Mouse (Mus musculus): ENCODE measurements around the gene Sapcd1. TPM values are rescaled to one million over a fixed set of nuclear protein-coding genes. Genes with fewer than 3 reads are reported as not detected.
"Not testable (repeated sequence)": the region's sequence is repeated elsewhere in the genome, so short reads cannot be mapped to it uniquely, and the experiment has no call there.

Gene Sapcd1
- total RNA-seq, 2 experiments from 2014 or later = 1.4 TPM; not detected in 1

DNA sequence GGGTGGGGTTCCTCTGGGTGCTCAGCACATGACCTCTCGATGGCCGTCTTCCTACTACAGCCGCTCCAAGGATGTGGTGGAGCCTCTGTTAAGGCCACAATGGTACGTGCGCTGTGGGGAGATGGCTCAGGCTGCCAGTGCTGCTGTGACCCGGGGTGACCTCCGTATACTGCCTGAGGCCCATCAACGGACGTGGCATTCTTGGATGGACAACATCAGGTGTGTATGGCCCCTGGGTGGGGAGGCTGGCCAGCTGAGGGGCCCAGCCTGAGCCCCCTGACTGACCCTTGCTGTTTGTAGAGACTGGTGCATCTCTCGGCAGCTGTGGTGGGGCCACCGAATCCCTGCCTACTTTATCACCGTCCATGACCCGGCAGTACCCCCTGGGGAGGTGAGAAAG is 15.4 kb downstream of the Sapcd1 start:
- no peak for DNase-seq (ENCODE audit: low spot score in 2 of 2)

DNA sequence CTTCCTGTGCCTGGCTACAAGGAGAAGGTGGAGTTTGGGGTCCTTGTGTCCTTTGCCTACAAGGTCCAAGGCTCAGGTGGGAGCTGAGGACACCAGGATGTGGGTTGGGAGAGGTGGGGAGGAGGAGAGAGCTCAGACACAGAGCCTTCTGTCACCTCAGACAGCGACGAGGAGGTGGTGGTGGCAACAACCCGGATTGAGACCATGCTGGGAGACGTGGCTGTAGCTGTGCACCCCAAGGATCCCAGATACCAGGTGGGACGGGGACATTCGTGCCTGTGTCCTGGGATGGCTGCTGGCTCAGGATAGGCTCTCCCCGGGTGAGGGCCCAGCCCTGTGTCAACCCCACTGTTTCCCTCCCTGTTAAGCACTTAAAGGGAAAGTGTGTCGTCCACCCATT is 16.4 kb downstream of the Sapcd1 start:
- DNase-seq (ENCODE audit: low spot score in 2 of 2) = no peak

DNA sequence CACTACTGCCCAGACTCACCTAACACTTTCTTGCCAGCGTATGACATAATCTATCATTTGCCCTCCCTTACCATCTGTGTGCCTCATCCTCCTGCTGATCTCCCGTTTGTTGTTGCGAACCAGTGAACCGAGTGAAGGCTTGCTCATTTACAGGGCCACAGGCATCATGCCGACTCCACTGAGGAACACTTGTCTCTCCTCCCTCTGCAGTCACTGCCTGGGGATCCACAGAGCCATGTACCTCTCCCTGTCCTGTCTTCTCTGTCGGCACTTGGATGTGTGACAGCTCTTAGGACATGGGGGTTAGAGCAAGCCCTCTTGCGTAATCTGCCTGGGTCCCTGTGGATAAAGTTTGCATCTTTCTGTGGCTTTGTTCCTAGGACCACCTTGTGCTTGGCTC is 18.2 kb downstream of the Sapcd1 start:
- no peak for DNase-seq (ENCODE audit: low spot score in 2 of 2)

DNA sequence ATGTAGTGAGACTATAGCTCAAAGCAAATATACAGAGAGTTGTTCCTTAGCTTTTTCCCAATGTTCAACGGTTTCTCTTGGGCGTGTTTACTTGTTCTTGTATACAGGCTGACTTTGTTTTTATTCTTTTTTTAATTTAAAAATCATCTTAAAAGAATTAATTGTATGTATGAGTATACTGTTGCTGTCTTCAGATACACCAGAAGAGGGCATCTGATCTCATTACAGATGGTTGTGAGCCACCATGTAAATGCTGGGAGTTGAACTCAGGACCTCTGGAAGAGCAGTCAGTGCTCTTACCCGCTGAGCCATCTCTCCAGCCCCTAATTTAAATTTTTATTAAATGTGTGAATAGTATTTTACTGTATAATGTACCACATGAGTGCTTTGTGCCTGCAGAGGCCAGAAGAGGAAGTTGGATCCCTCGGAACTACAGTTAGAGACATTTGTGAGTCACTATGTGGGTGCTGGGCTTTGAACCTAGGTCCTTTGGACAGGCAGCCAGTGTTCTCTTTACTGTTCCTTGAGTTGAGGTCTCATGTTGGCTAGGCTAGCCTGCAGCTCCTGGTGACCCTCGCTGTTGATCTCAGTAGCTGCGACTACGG is 20.3 kb downstream of the Sapcd1 start:
- DNase-seq (ENCODE audit: low spot score in 2 of 2) = no peak

DNA sequence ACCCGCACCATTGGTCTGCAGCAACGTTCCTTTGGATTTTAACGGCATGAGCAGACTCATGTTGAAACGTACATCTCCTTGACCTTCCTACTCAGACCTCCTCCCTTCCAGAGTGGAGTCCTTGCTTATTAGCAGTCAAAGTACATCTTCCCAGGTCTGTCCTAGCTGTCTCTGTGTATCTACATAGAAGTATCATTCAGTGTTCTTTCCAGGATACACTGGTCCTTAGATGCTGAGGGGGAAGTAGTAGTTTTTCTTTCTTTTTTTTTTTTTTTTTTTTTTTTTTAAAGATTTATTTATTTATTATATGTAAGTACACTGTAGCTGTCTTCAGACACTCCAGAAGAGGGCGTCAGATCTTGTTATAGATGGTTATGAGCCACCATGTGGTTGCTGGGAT is 21.9 kb downstream of the Sapcd1 start:
- not testable (repeated sequence) for DNase-seq (ENCODE audit: low spot score in 2 of 2)

DNA sequence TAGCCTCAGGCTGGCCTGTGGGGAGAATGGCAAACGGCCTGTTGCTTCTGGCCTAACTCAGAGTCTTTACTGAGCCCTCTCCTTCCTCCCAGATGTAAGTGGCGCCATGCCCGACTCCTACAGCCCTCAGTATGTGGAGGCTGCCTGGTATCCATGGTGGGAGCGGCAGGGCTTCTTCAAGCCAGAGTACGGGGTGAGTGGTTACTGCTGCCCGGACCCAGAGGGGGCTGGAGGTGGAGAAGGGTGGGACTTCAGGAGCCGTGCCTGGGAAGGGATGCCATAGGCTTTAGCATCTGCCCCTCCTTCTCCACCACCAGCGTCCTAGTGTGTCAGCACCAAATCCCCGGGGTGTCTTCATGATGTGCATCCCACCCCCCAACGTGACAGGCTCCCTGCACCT is 22.7 kb downstream of the Sapcd1 start:
- DNase-seq (ENCODE audit: low spot score in 2 of 2) = no peak

DNA sequence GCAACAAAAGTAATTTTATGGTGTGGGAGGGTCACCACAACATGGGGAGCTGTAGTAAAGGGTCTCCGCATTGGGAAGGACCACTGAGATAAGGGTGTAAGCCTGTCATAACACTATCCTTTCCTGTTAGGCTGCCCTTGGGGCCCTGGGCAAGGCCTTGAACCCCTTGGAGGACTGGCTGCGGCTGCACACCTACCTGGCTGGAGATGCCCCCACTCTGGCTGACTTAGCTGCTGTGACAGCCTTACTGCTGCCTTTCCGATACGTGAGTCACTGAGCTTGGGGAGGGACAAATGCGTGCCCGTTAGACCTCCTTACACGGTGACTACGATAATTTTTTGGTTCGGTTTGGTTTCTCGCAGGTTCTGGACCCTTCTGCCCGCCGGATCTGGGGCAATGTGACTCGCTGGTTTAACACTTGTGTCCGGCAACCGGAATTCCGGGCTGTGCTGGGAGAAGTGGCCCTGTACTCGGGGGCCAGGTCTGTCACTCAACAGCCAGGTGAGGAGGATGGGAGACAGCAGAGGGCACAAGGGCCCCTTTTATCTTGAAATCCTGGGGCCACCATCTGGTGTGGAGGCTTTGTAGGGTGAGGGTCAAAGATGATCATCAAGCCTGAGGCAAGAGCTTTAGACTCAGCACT is 23.6 kb downstream of the Sapcd1 start:
- no peak for DNase-seq (ENCODE audit: low spot score in 2 of 2)

DNA sequence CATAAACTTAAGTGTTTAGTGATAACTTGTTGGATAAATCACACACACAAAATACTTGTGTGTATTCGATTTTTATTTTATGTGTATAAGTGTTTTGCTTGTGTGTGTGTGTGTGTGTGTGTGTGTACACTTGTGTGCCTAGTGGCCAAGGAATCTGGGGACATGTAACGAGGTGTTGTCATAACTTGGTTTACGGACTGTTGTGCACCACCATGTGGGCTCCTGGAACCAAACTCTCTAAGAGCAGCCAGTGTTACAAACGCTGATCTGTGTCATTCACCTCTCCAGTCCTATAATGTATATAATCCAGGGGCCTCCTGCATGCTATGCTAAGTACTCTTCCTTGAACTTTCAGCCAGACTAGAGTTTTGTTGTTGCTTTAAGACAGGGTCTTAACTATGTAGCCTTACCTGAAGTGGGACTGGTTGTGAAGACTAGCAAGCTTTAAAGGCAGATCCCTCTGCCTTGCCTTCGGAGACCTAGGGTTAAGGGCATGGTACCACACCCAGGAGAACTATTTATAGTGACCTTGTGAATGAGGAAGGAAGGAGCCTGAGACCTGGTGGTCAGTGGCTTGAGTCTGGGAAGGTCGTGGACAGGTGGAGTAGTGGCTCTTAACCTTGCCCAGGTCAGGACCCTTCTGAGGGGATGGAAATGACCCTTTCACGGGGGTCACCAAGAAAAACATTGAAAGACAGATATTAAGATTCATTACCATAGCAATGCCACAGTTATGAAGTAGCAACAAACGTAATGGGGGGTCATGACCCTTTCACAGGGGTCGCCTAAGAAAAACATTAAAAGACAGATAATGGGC is 24.6 kb downstream of the Sapcd1 start:
- DNase-seq (ENCODE audit: low spot score in 2 of 2) = no peak

DNA sequence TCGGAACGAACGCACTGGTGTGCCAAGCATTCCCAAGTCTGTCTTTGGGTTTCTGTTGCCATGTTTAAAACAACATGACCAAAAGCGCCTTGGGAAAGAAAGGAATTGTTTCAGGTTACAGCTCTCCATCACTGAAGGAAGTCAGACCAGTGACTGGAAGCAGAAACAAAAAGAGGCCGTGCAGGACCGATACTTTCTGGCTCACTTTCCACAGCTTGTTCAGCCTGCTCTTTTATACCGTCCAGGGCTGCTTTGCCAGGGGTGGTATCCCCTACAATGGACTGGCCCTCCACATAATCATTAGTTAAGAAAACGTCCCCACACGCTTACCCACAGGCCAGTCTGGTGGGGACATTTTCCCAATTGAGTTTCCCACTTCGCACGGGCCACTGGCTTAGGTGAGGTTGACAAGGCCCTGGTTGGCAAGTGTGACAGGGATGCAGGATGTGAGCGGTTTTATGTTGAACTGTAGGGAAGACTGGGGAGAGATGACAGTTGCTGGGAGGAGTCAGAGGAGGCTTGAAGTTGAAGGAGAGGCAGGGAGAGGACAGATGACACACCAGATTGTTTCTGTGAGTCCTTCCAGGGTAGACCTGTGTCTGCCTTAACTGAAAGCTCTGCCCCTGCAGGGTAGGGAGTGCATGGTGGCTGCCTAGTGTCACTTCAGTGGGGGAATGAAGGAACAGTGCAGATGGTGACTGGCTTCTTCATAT is 25.5 kb downstream of the Sapcd1 start:
- no peak for DNase-seq (ENCODE audit: low spot score in 2 of 2)

DNA sequence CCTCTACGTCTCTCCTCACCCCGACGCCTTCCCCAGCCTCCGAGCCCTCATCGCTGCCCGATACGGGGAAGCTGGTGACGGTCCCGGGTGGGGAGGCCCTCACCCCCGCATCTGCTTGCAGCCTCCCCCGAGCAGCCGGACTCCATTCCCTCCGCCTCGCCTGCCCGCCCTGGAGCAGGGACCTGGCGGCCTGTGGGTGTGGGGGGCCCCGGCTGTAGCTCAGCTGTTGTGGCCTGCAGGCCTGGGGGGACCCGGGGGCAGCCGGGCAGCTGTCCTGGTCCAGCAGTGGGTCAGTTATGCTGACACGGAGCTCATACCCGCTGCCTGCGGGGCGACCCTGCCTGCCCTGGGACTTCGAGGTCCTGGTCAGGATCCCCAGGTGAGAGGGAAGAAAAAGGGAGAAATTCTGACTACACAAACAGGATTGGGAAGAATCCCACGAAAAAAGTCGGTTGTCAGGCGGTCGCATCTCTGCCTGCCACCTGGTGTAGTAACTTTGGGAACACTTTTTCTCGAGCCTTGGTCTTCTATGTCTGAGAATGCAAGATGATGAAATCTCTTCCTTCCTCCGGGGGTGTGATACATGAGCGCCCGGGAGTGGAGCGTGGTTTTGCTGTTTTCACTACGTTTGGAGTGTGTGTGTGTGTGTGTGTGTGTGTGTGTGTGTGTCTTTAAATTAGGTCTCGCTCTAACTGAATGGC is 26.2 kb downstream of the Sapcd1 start:
- DNase-seq (ENCODE audit: low spot score in 2 of 2) = no peak

DNA sequence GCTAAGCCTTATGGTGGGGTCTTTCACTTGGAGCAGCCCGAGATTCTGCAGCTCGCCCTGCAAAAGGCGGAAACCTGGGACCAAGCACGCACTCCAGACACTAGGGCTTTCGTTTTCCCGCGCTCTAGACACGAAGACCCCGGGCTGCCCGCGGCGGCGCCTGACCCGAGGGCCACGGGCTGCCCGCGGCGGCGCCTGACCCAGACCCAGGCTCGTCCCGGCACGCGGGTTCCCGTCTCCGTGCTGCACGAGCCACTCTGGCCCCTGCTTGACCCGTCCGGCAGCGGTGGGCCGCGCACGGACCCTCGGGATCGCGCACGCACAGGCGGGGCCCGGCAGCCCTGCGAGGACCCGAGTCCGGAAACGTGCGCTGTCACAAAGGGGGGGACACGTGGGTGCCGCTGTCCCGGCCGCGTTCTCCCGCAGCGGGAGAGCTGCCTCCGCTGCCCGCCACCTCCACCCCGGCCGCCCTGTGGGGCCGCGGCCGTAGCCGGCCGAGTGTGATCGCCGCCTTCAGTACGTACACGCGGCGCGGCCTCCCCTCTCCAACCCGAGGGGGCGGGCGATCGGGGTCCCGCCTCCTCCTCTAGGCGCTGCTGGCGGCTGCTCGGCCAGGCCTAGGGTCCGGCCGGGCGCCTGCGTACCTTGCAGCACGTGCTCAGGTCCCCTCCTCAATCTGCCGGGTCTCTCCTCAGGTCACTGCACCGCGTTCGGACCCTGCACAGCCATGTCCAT is 26.9 kb downstream of the Sapcd1 start, which contains the start of gene Vars:
Gene Vars, plus strand, starts transcription at position 271 of the 735 bp plus-strand sequence.
- DNase-seq (ENCODE audit: low spot score in 2 of 2) = peak; percentile 76 to 81

DNA sequence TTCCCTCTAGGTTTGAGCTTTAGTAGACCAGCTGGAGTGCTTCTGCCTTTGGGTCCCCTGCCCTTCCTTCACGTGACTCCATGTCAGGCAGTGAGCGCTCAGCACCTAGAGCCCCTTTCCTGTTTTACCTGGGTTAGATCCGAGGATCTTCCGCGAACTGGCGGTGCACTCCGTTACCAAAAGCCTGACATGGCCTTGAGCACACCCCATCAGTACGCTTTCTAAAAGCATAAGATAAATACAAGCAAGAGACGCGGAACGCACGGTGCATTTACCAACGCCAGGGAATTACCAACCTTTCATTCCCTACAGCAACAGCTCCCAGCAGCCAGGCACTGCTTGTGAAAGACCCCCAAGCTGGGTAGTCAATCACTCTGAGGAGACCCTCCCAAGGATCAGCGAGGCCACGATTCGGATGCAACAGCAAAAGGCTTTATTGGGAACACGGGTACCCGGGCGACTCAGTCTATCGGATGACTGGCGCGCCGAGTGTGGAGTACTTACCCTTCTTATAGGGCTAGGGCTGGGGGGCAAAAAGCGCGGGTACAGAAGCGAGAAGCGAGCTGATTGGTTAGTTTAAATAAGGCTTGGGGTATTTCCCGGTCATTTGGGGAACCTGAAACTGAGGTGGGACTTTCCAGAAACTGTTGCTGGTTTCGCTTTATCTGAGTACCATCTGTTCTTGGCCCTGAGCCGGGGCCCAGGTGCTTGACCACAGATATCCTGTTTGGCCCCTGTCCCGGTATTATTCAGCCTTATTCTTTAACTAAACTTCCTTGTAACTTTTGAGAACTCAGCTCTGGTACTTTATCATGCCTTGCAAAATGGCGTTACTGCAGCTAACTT is 27.7 kb downstream of the Sapcd1 start:
- not testable (repeated sequence) for DNase-seq (ENCODE audit: low spot score in 2 of 2)

DNA sequence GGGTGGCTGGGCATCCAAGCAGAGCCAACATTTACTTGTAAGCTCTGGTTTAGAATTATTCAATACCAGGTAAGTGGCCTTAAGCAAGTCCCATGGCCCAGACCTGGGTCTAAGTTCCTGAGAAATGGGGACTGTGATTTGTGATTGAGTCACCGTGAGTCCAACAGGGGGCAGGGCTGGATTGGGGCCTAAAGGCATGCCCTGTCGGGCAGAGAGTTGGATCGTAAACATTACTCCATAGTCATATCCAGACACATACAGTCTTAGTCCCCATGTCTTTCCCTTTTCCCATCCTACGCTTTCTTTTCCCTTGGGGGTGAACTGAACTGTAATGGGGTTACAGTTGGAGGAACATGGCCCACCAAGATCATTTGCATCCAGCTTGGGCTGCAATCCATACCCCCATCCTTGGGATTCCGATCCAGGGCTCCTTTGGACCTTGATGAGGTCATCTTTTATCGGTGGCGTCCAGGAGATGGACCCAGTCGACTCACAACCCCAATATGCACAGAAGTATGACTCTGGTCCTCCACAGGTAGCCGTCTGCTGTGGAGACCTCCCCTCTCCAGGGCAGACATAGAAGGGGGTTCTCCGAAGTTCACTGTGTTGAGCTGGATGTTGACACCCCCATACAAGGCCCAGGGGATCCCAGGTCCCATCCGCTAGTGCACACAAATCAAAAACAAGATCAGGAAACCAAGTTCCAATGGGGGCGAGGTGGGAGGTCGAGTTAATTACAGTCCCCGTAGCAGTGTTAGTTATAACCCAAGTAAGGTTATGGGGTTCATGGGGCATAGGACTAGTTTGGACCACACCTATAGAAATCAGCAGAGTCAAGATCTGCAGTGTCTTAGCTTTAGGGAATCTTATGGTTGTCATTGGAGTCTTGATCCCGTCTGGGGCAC is 29.0 kb downstream of the Sapcd1 start:
- no peak for DNase-seq (ENCODE audit: low spot score in 2 of 2)

DNA sequence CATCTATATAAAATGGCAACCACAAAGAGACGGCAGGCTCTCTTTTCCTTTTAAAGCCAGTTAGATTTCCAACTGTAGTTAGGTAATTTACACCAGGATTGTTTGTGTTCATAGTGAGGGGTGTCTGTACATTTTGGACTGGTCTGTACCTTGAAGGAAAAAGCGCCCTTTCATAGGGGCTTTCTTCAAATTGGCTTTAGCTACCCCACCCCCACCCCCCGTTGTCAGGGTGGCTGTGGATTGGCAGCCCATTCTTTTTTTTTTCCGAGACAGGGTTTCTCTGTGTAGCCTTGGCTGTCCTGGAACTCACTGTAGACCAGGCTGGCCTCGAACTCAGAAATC is 30.7 kb downstream of the Sapcd1 start:
- no peak for DNase-seq (ENCODE audit: low spot score in 2 of 2)

DNA sequence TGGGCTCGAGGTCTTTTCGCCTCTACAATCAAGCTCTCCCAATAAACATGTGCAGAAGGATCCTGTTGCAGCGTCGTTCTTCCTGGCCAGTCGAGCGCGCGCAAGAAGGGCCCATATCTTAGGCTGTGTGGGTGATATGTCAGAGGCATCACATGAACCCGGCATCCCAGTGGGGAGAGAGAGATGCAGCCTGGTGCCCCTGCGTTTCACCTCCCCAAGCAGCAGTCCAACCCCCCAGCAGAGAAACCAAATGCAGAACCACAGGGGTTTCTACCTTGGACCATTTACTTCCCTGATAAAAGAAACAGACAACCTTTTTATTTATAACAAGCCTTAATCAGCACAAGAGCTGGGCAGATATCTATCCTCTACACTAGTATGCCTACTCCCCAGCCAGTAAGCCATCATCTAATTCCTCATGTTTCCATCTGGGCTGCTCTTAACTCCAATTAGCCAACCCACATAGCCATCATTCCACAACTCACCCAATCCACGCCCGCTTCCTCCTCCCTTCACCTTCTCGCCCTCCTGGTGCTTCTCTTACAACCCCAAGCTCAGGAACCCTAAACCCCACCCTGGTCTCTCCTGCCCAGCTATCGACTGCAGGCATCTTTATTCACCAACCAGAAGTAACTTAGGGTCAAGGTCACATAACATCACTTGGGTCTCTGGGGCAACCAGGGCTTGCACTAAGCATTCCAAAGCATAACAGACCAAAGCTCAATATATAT is 31.2 kb downstream of the Sapcd1 start:
- DNase-seq (ENCODE audit: low spot score in 2 of 2) = no peak

DNA sequence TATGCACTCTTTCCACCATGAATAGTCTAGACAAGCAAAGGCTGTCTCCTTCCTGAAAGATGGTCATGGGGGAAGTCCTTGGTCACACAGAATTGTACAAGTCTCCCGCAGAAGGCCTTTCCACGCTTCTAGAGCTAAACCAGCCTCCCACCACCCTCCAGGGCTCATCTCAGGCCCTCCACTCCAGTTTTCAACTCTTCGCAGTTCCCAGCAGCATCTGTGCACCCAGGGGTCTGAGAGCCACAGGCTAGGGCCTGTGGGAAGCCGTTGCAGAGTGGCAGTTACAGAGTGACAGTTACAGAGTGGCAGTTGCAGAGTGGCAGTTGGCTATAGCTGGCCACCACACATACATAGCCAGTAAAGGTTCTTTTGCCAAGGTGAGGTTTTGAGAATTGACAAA is 31.9 kb downstream of the Sapcd1 start:
- DNase-seq (ENCODE audit: low spot score in 2 of 2) = not testable (repeated sequence)

DNA sequence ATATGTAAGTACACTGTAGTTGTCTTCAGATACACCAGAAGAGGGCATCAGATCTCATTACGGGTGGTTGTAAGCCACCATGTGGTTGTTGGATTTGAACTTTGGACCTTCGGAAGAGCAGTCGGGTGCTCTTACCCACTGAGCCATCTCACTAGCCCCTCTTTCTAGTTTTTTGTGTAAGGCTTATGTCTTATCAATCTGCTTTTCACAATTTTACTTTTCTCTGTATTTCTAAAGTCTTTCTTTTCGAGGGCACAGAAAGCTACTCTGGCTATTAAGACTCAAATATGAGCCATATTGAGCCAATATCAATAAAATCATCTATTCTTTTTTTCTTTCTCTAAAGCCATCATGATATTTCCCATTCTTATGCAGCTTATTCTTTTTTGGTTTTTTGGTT is 32.6 kb downstream of the Sapcd1 start:
- not testable (repeated sequence) for DNase-seq (ENCODE audit: low spot score in 2 of 2)

DNA sequence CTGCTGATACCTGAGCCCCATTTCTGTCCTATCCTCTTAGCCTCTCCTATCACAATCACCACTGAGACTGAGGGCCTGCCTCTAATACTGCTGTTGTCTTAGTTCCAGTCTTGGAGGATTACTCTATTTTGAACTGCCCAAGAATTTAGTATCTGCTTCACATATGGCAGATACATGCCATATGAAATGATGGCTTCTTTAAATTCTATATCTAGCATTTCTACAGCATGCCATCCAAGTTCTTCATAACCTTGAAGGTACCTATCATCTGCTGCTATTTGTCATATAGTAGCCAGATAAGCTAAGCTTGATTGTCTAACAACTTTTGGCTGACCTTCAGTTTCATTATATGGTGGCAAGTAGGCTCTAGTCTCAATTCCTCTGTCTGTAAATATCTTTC is 33.1 kb downstream of the Sapcd1 start:
- DNase-seq (ENCODE audit: low spot score in 2 of 2) = no peak

Measured in layer of hippocampus, adult 18-20 months (tissue).